Mouse (Mus musculus) MEL (cell line): ENCODE results near the gene Slc33a1.

ENCODE experiments used
- CTCF ChIP-seq, 3 experiments: IDR thresholded peaks in 2 of 3; conservative IDR thresholded peaks in 1 of 3; 2 replicates each; pipeline ENCODE4 v1.5.1; 2011 to 2012; ENCODE audit warnings: low read length in 3 of 3, low read depth in 2 of 3, mild to moderate bottlenecking in 2 of 3, improper control_type of control experiment in 1 of 3, inconsistent platforms in 1 of 3, mixed read lengths in 1 of 3, moderate library complexity in 1 of 3; ENCODE audit not compliant: control insufficient read depth in 1 of 3, insufficient read depth in 1 of 3, poor library complexity in 1 of 3, severe bottlenecking in 1 of 3
- E2F4 ChIP-seq: IDR thresholded peaks from 2 replicates; pipeline ENCODE4 v1.6.1; 2011; ENCODE audit warnings: low read depth, low read length, improper control_type of control experiment, borderline replicate concordance
- HCFC1 ChIP-seq: IDR thresholded peaks from 2 replicates; pipeline ENCODE4 v1.6.1; 2012; ENCODE audit warnings: low read depth, mild to moderate bottlenecking, inconsistent platforms, low read length, improper control_type of control experiment, moderate library complexity
- MAZ ChIP-seq: IDR thresholded peaks from 2 replicates; pipeline ENCODE4 v1.6.1; 2012; ENCODE audit warnings: low read depth, mild to moderate bottlenecking, inconsistent platforms, low read length, improper control_type of control experiment
- UBTF ChIP-seq: IDR thresholded peaks from 2 replicates; pipeline ENCODE4 v1.6.1; 2012; ENCODE audit warnings: low read depth, mild to moderate bottlenecking, inconsistent platforms, low read length, improper control_type of control experiment, moderate library complexity, borderline replicate concordance; ENCODE audit not compliant: insufficient read depth
- USF1 ChIP-seq: IDR thresholded peaks from 2 replicates; pipeline ENCODE4 v1.6.1; 2014; ENCODE audit warnings: low read depth, mild to moderate bottlenecking, inconsistent platforms, low read length, improper control_type of control experiment, moderate library complexity
- USF2 ChIP-seq, 2 experiments: IDR thresholded peaks; 2 replicates each; pipeline ENCODE4 v1.6.1; 2011 to 2012; ENCODE audit warnings: improper control_type of control experiment in 2 of 2, low read length in 2 of 2, borderline replicate concordance in 1 of 2, inconsistent platforms in 1 of 2, low read depth in 1 of 2, mild to moderate bottlenecking in 1 of 2; ENCODE audit not compliant: insufficient read depth in 1 of 2

DNA sequence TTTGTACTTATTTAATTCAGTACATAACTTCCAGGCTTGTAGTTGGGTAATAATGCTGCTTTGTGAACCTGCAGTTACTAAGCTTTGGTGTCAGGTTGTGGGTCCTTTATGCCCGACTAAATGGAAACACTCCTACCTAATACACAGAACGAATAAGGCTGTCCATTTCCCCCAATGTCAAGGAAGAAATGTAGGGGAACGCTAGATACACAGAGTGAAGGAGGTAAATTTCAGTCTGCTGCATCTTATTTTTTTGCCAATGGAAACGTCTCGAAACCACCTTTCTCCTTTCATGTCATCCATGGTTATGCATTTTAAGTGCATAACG, 318 bp upstream of the Slc33a1 start:
- TF ChIP-seq USF1 (no peak), HCFC1 (no peak), CTCF (IDR thresholded peaks at IDR 0.05 in 2 of 3, conservative IDR thresholded peaks at IDR 0.05 in 1 of 3; ENCODE audit: control insufficient read depth in 1 of 3, insufficient read depth in 1 of 3, low read depth in 2 of 3, low read length in 3 of 3, poor library complexity in 1 of 3, severe bottlenecking in 1 of 3) (no peak), MAZ (no peak), E2F4 (no peak), UBTF (no peak), USF2 (IDR thresholded peaks at IDR 0.05; ENCODE audit: borderline replicate concordance in 1 of 2, insufficient read depth in 1 of 2, low read depth in 1 of 2, low read length in 2 of 2) (no peak)
